Mouse (Mus musculus) MEL (cell line): ENCODE data around the gene Jup. TPM values are rescaled to one million over a fixed set of nuclear protein-coding genes. Genes with fewer than 3 reads are reported as not detected.
A peak's percentile ranks its signal among the peaks of the same experiment; 100 is the strongest.

ENCODE experiments used
- DNase-seq: peaks from one replicate; pipeline ENCODE4 v3.0.0; 2011; ENCODE audit warnings: low read depth, low spot score
- H3K27ac ChIP-seq: 2 replicates; pipeline ENCODE4 v1.5.1; 2012; ENCODE audit warnings: low read depth, mild to moderate bottlenecking, control low read depth, low read length, moderate library complexity; ENCODE audit not compliant: control insufficient read depth
- H3K27me3 ChIP-seq, 2 experiments: fragments of 150-350 bp in 1 of 2; sonication (generic) in 1 of 2; 2 replicates each; pipeline ENCODE4 v1.6.1; 2012; ENCODE audit warnings: low read length in 2 of 2, mild to moderate bottlenecking in 2 of 2, improper control_type of control experiment in 1 of 2, moderate library complexity in 1 of 2; ENCODE audit not compliant: insufficient read depth in 2 of 2, control insufficient read depth in 1 of 2
- H3K36me3 ChIP-seq, 2 experiments: 2 replicates each; pipeline ENCODE4 v1.6.1; 2012 to 2014; ENCODE audit warnings: low read length in 2 of 2, improper control_type of control experiment in 1 of 2, inconsistent platforms in 1 of 2, mild to moderate bottlenecking in 1 of 2; ENCODE audit not compliant: insufficient read depth in 2 of 2, control insufficient read depth in 1 of 2
- H3K4me1 ChIP-seq, 2 experiments: fragments of 150-350 bp in 1 of 2; sonication (generic) in 1 of 2; 2 replicates each; pipeline ENCODE4 v1.6.1; 2012; ENCODE audit warnings: low read length in 2 of 2, improper control_type of control experiment in 1 of 2, mild to moderate bottlenecking in 1 of 2; ENCODE audit not compliant: insufficient read depth in 2 of 2, control insufficient read depth in 1 of 2
- H3K4me3 ChIP-seq, 2 experiments: fragments of 150-350 bp in 1 of 2; sonication (generic) in 1 of 2; 2 replicates each; pipeline ENCODE4 v1.5.1; 2012; ENCODE audit warnings: low read depth in 2 of 2, low read length in 2 of 2, mild to moderate bottlenecking in 2 of 2, moderate library complexity in 2 of 2, control low read depth in 1 of 2, improper control_type of control experiment in 1 of 2; ENCODE audit not compliant: control insufficient read depth in 1 of 2, insufficient read depth in 1 of 2
- H3K79me2 ChIP-seq: 2 replicates; pipeline ENCODE4 v1.6.1; 2012; ENCODE audit warnings: mild to moderate bottlenecking, low read length, moderate library complexity; ENCODE audit not compliant: control insufficient read depth, poor library complexity, insufficient read depth
- H3K9ac ChIP-seq: 2 replicates; pipeline ENCODE4 v1.6.1; 2012; ENCODE audit warnings: low read depth, mild to moderate bottlenecking, control low read depth, low read length, moderate library complexity; ENCODE audit not compliant: control insufficient read depth, poor library complexity, severe bottlenecking
- H3K9me3 ChIP-seq: fragments of 150-350 bp; sonication (generic); replicated peaks from 2 replicates; pipeline ENCODE4 v1.6.1; 2012; ENCODE audit warnings: mild to moderate bottlenecking, low read length, improper control_type of control experiment, moderate library complexity; ENCODE audit not compliant: insufficient read depth
- BHLHE40 ChIP-seq: IDR thresholded peaks from 2 replicates; pipeline ENCODE4 v1.6.1; 2012; ENCODE audit warnings: low read depth, mild to moderate bottlenecking, inconsistent platforms, low read length, improper control_type of control experiment, borderline replicate concordance
- CTCF ChIP-seq, 3 experiments: IDR thresholded peaks in 2 of 3; conservative IDR thresholded peaks in 1 of 3; 2 replicates each; pipeline ENCODE4 v1.5.1; 2011 to 2012; ENCODE audit warnings: low read length in 3 of 3, low read depth in 2 of 3, mild to moderate bottlenecking in 2 of 3, improper control_type of control experiment in 1 of 3, inconsistent platforms in 1 of 3, mixed read lengths in 1 of 3, moderate library complexity in 1 of 3; ENCODE audit not compliant: control insufficient read depth in 1 of 3, insufficient read depth in 1 of 3, poor library complexity in 1 of 3, severe bottlenecking in 1 of 3
- ELF1 ChIP-seq: IDR thresholded peaks from 2 replicates; pipeline ENCODE4 v1.6.1; 2014; ENCODE audit warnings: low read depth, mild to moderate bottlenecking, inconsistent platforms, low read length, improper control_type of control experiment, moderate library complexity
- EP300 ChIP-seq, 2 experiments: IDR thresholded peaks; 2 replicates each; pipeline ENCODE4 v1.6.1; 2011; ENCODE audit warnings: improper control_type of control experiment in 2 of 2, low read length in 2 of 2, low read depth in 1 of 2, mild to moderate bottlenecking in 1 of 2
- GATA1 ChIP-seq: IDR thresholded peaks from 2 replicates; pipeline ENCODE4 v1.6.1; 2011; ENCODE audit warnings: low read depth, low read length, improper control_type of control experiment
- HCFC1 ChIP-seq: IDR thresholded peaks from 2 replicates; pipeline ENCODE4 v1.6.1; 2012; ENCODE audit warnings: low read depth, mild to moderate bottlenecking, inconsistent platforms, low read length, improper control_type of control experiment, moderate library complexity
- JUND ChIP-seq: IDR thresholded peaks from 2 replicates; pipeline ENCODE4 v1.6.1; 2011; ENCODE audit warnings: low read depth, mild to moderate bottlenecking, improper control_type of control experiment, low read length
- MEF2A ChIP-seq: IDR thresholded peaks from 2 replicates; pipeline ENCODE4 v1.6.1; 2014; ENCODE audit warnings: low read depth, mild to moderate bottlenecking, inconsistent platforms, low read length, improper control_type of control experiment; ENCODE audit not compliant: poor library complexity, insufficient replicate concordance, severe bottlenecking; ENCODE audit errors: extremely low read depth
- MYC ChIP-seq: IDR thresholded peaks from 2 replicates; pipeline ENCODE4 v1.6.1; 2011; ENCODE audit warnings: low read depth, mild to moderate bottlenecking, low read length, improper control_type of control experiment, moderate library complexity
- NELFE ChIP-seq: IDR thresholded peaks from 2 replicates; pipeline ENCODE4 v1.6.1; 2011; ENCODE audit warnings: low read depth, low read length, improper control_type of control experiment
- POLR2AphosphoS5 ChIP-seq: IDR thresholded peaks from 2 replicates; pipeline ENCODE4 v1.6.1; 2012; ENCODE audit warnings: low read depth, borderline replicate concordance, mild to moderate bottlenecking, inconsistent platforms, low read length, moderate library complexity, mixed read lengths
- RAD21 ChIP-seq: IDR thresholded peaks from 2 replicates; pipeline ENCODE4 v1.6.1; 2011; ENCODE audit warnings: mild to moderate bottlenecking, low read depth, low read length, improper control_type of control experiment
- RCOR1 ChIP-seq: IDR thresholded peaks from 2 replicates; pipeline ENCODE4 v1.6.1; 2012; ENCODE audit warnings: low read depth, mild to moderate bottlenecking, inconsistent platforms, low read length, improper control_type of control experiment
- TAL1 ChIP-seq: IDR thresholded peaks from 2 replicates; pipeline ENCODE4 v1.6.1; 2012; ENCODE audit warnings: mild to moderate bottlenecking, inconsistent platforms, low read length, moderate library complexity, mixed read lengths
- TBP ChIP-seq: IDR thresholded peaks from 2 replicates; pipeline ENCODE4 v1.8.0; 2011; ENCODE audit warnings: low read depth, low read length, improper control_type of control experiment
- TCF12 ChIP-seq: IDR thresholded peaks from 2 replicates; pipeline ENCODE4 v1.6.1; 2014; ENCODE audit warnings: low read depth, mild to moderate bottlenecking, inconsistent platforms, low read length, improper control_type of control experiment, moderate library complexity
- UBTF ChIP-seq: IDR thresholded peaks from 2 replicates; pipeline ENCODE4 v1.6.1; 2012; ENCODE audit warnings: low read depth, mild to moderate bottlenecking, inconsistent platforms, low read length, improper control_type of control experiment, moderate library complexity, borderline replicate concordance; ENCODE audit not compliant: insufficient read depth
- USF1 ChIP-seq: IDR thresholded peaks from 2 replicates; pipeline ENCODE4 v1.6.1; 2014; ENCODE audit warnings: low read depth, mild to moderate bottlenecking, inconsistent platforms, low read length, improper control_type of control experiment, moderate library complexity
- ZC3H11A ChIP-seq: IDR thresholded peaks from 2 replicates; pipeline ENCODE4 v1.6.1; 2012; ENCODE audit warnings: low read depth, mild to moderate bottlenecking, inconsistent platforms, low read length, improper control_type of control experiment
- ZKSCAN1 ChIP-seq: IDR thresholded peaks from 2 replicates; pipeline ENCODE4 v1.6.1; 2012; ENCODE audit warnings: low read depth, mild to moderate bottlenecking, inconsistent platforms, low read length, improper control_type of control experiment, moderate library complexity
- polyA plus RNA-seq, 2 experiments: library from polyadenylated mRNA; stranded (reverse) in 1 of 2; unstranded in 1 of 2; fragments of >175 nt in 1 of 2; fragments of >200 nt in 1 of 2; gene quantifications; 2 replicates each; pipeline versions ENCODE4 v1.2.1 to v1.2.4; 2012; ENCODE audit warnings: low replicate concordance in 2 of 2, low read depth in 1 of 2; ENCODE audit not compliant: insufficient read length in 2 of 2, insufficient read depth in 1 of 2, missing spikeins in 1 of 2
- total RNA-seq: library from RNA; depleted of rRNA; stranded (reverse); fragments of 300-350 nt; gene quantifications from 2 replicates; pipeline ENCODE4 v1.2.3, GENCODE M21; 2012

The Jup gene
- total and polyA plus RNA-seq, 3 experiments = 1.0 to 8.5 TPM; not detected in 1

- Histone ChIP-seq H3K4me1 (peaks cover under 1 to 50% of the 10 kb centered on the region in 2 experiments; a peak in 3 of 4 replicates), H3K27ac (no peak overlapping the region), H3K36me3 (peaks cover 0 to 22% of the 10 kb centered on the region in 2 experiments; a peak in 2 of 4 replicates), H3K9me3 (no peaks in the 10 kb centered on the region), H3K79me2 (no peaks in the 10 kb centered on the region), H3K27me3 (no peaks in the 10 kb centered on the region), H3K4me3 (peak overlapping the region in 1 of 2 experiments; percentile 17; a peak in 3 of 4 replicates), H3K9ac (peak overlapping the region; percentile 22)
- DNase-seq = peak; percentile 35
- TF ChIP-seq POLR2AphosphoS5 (no peak), GATA1 (no peak), HCFC1 (no peak), ELF1 (no peak), USF1 (no peak), RAD21 (no peak), TCF12 (no peak), MEF2A (no peak), ZKSCAN1 (no peak), RCOR1 (no peak), NELFE (no peak), BHLHE40 (no peak), JUND (no peak), ZC3H11A (no peak), MYC (no peak), CTCF (IDR thresholded peaks at IDR 0.05 in 2 of 3, conservative IDR thresholded peaks at IDR 0.05 in 1 of 3; ENCODE audit: control insufficient read depth in 1 of 3, insufficient read depth in 1 of 3, low read depth in 2 of 3, low read length in 3 of 3, poor library complexity in 1 of 3, severe bottlenecking in 1 of 3) (no peak), TAL1 (no peak), UBTF (no peak), EP300 (IDR thresholded peaks at IDR 0.05; ENCODE audit: low read depth in 1 of 2, low read length in 2 of 2) (no peak)
These were observed 2.4 kb downstream of the Jup start for GRCm38 (mm10) chr11:100395200-100395599.

GRCm38 (mm10) chr11:100394353-100395074 lies 3.0 kb downstream of the Jup start:
- H3K27ac ChIP-seq = no peak overlapping the region
- TF ChIP-seq TBP (0 out of 2 replicates have a peak, but pooled peaks have one; percentile 15), TAL1 (no peak)
- TF ChIP-seq, all 39 proteins: peak for 1
- Histone ChIP-seq H3K4me1 (peaks cover 0 to 43% of the 10 kb centered on the region in 2 experiments; a peak in 2 of 4 replicates), H3K27me3 (no peaks in the 10 kb centered on the region), H3K4me3 (no peak overlapping the region), H3K36me3 (peaks cover 0 to 20% of the 10 kb centered on the region in 2 experiments; a peak in 2 of 4 replicates), H3K9me3 (no peaks in the 10 kb centered on the region), H3K79me2 (no peaks in the 10 kb centered on the region), H3K9ac (no peak overlapping the region)
- DNase-seq = no peak
